Mouse (Mus musculus) adrenal gland, adult 8-10 months (tissue): ENCODE results near the gene Smtnl2. TPM values are rescaled to one million over a fixed set of nuclear protein-coding genes. Genes with fewer than 3 reads are reported as not detected.
"Not testable (repeated sequence)": the region's sequence is repeated elsewhere in the genome, so short reads cannot be mapped to it uniquely, and the experiment has no call there.

Source experiments
- DNase-seq: peaks from one replicate; pipeline ENCODE4 v3.0.0; 2022
- microRNA-seq, 2 experiments: library from miRNA; unstranded; fragments of <30 nt; microRNA quantifications; one replicate each; pipeline ENCODE4 v1.2.0; 2022
- total RNA-seq, 4 experiments: library from RNA; stranded (reverse); gene quantifications; 2 replicates each; pipeline ENCODE4 v1.2.4; 2022

Smtnl2 gene
- total RNA-seq, 4 experiments from 2014 or later: 2.9 to 7.5 (median 5.2) TPM

GRCm38 (mm10) chr11:72354971-72355728 is 56.4 kb downstream of the Smtnl2 start:
- peak; percentile 27 for DNase-seq

DNA sequence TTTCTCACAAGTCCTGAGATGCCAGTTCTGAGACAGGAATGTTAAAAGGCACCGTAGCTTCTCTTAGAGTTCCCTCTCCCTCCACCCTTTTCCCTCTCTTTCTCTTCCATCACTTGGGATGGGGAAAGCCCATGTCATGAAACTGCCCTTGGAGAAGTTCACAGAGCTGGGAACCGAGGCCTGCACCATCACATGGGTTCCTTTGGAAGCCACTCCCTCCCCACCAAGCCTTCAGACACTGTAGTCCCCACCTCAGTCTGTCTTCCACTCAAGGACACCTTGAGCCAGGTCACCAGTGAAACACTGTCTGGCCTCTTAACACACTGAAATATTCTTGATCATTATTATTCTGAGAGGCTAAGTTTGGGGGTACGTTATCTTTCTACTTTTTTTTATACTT is 58.3 kb downstream of the Smtnl2 start:
- no peak for DNase-seq

- no peak for DNase-seq
These were observed 59.2 kb downstream of the Smtnl2 start for GRCm38 (mm10) chr11:72352272-72352671.

- no peak for DNase-seq
These were observed 61.9 kb downstream of the Smtnl2 start for GRCm38 (mm10) chr11:72349652-72350051.

GRCm38 (mm10) chr11:72349016-72349415 is 62.5 kb downstream of the Smtnl2 start:
- DNase-seq: no peak

DNA sequence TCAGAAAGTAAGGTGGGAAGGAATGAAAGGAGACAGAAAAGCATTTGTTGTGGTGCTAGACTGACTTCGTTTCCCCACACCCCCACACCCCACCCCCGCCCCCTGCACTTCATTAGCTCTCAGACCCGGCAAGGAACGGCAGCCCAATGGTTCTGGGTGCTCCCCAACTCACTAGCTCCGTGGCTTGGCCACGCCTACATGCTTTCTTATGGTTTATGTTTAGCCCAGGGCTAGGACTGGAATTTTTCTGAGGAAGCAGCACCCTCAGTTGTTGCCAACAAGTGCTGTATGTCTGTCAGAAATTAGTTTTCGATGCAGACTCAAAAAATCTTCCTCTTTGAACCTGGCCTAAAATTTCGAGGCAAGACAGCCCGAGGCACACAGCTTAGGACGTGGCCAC is 63.0 kb downstream of the Smtnl2 start:
- no peak for DNase-seq

DNA sequence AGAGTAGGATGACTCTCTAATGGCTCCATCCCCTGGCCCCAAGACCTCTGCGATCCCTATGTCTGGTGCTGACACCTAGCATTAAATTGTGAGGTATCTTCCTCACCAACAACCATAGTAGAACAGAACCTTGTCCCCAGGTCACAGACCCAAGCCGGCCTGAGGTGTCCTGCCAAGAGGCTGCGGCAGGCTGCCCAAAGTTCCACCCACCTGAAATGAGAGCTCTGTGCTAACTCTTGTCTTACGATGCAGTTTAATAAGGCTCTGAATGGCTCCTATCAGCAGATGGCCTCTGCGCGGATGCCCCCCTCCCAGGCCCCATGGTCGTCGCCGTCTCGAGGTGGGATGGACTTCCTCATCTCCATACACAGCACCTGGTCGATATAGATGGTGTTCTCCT is 67.0 kb downstream of the Smtnl2 start:
- no peak for DNase-seq

DNA sequence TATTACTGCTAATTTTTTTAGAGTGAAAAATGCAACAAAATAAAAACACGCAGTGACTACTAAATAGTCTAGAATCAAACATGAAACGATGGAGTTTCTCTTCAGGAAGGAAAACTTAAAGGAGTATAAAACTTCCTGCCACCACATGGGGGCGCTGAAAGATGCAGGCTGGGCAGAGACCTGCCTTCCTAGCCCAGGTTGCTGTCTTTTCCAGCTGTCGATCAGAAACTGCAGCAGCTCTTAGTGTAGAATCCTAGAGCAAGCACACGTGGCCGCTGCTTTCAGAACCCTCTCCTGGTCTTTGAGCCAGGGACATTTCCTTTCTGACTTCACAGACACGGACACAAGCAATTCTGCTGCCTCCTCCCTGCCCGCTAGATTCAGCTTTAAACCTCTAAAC is 67.6 kb downstream of the Smtnl2 start:
- no peak for DNase-seq

DNA sequence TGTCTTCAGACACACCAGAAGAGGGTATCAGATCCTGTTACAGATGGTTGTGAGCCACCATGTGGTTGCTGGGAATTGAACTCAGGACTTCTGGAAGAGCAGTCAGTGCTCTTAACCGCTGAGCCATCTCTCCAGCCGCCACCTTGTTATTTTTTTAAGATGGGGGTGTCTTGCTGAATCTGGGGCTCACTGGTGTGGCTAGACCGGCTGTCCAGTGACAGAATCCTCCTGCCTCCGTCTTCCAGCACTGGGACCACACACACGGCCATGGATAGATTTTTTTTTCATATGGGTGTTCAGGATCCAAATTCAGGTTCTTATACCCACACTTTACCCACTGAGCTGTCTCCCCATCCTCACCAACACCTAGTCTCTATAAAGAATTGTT is 68.3 kb downstream of the Smtnl2 start:
- DNase-seq: not testable (repeated sequence)

DNA sequence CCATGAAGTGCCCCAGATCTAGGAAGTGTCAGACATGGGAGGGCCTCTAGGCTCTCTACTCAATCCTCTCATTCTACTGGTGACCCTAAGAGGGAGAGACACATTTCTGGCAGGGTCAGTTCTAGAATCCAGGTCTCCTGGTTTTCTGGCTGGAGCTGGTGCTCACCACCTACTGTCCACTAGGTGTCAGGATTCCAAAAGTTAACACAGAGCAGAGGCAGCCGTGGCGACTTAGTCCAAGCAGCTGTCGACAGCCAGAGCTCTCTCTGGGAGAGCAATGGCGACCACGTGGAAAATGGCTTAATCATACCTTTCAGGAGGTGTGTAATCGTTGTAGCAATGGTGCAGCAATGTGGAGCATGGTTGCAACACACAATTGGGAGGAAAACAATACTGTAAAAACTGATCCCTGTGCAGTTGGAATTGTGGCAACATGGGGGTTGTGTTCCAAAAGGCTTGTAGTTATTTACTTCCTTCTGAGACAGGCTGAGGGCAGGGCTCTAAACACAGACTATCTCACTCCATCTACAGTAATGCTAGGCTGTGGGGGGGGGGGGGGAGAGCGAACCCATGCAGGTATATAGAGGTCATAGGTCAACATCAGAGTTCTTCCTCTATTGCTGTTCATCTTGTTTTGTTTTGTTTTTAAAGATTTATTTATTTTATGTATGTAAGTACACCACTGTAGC is 68.8 kb downstream of the Smtnl2 start:
- DNase-seq: peak; percentile 41

- no peak for DNase-seq
These were observed 71.8 kb downstream of the Smtnl2 start for GRCm38 (mm10) chr11:72339716-72340115.

Small RNA genes lying within 50 kb of the gene (microRNA-seq; reads per million reads assigned to microRNA genes)
- 0 reads per million in 2 experiments for gene Mir6338

Other genes starting within 250 kb of the Smtnl2 start
- 1 to 10 TPM in 3 of 4 experiments, under 1 TPM in 1; 0.64 to 2.1 (median 1.3) TPM for gene Gm43951, start 204.9 kb downstream of the Smtnl2 start, total RNA-seq
- gene 4933427D14Rik, start 204.3 kb downstream of the Smtnl2 start, total RNA-seq: 10 to 100 TPM in 2 of 4 experiments, 1 to 10 TPM in 2; 7.0 to 16.0 (median 10.6) TPM
- 10 to 100 TPM; 64.8 to 87.4 (median 71.6) TPM for gene Txndc17, start 204.2 kb downstream of the Smtnl2 start, total RNA-seq
- gene Med31, start 196.1 kb downstream of the Smtnl2 start, total RNA-seq: 10 to 100 TPM; 10.9 to 15.5 (median 13.1) TPM
- gene Slc13a5, start 144.5 kb downstream of the Smtnl2 start, total RNA-seq: under 1 TPM in 3 of 4 experiments, not detected in 1; 0.18 to 0.35 (median 0.35) TPM
- 10 to 100 TPM; 20.7 to 26.4 (median 25.5) TPM for gene Xaf1, start 110.1 kb downstream of the Smtnl2 start, total RNA-seq
- gene Fbxo39, start 97.3 kb downstream of the Smtnl2 start, total RNA-seq: not detected
- 1 to 10 TPM in 1 of 4 experiments, under 1 TPM in 2, not detected in 1; 0.52 to 1.0 (median 0.55) TPM for gene Tekt1, start 49.3 kb downstream of the Smtnl2 start, total RNA-seq
- 1 to 10 TPM; 1.4 to 4.8 (median 3.4) TPM for gene Ggt6, start 23.8 kb upstream of the Smtnl2 start, total RNA-seq
- gene Mybbp1a, start 29.6 kb upstream of the Smtnl2 start, total RNA-seq: 10 to 100 TPM; 81.9 to 90.7 (median 84.3) TPM
- 1 to 10 TPM; 2.5 to 5.0 (median 4.0) TPM for gene Spns2, start 78.2 kb upstream of the Smtnl2 start, total RNA-seq
- gene Spns3, start 138.8 kb upstream of the Smtnl2 start, total RNA-seq: under 1 TPM in 3 of 4 experiments, not detected in 1; 0.12 to 0.25 (median 0.19) TPM
- 10 to 100 TPM; 40.7 to 55.4 (median 49.6) TPM for gene Ube2g1, start 195.6 kb upstream of the Smtnl2 start, total RNA-seq